Mouse (Mus musculus) C2C12 (cell line): ENCODE measurements around the gene Rpl29. TPM values are rescaled to one million over a fixed set of nuclear protein-coding genes. Genes with fewer than 3 reads are reported as not detected.

Source experiments
- H3K27me3 ChIP-seq: one replicate; pipeline ENCODE4 v1.6.1; 2011; ENCODE audit not compliant: control insufficient read depth, insufficient read depth, insufficient read length
- H3K36me3 ChIP-seq: one replicate; pipeline ENCODE4 v1.6.1; 2011; ENCODE audit not compliant: control insufficient read depth, insufficient read depth
- H3K4me3 ChIP-seq: one replicate; pipeline ENCODE4 v1.5.1; 2011; ENCODE audit warnings: mild to moderate bottlenecking, control low read depth; ENCODE audit not compliant: poor library complexity, insufficient read depth, severe bottlenecking
- H3K79me2 ChIP-seq: one replicate; pipeline ENCODE4 v1.6.1; 2011; ENCODE audit not compliant: control insufficient read depth, insufficient read depth
- H3K79me3 ChIP-seq: one replicate; pipeline ENCODE4 v1.6.1; 2011; ENCODE audit warnings: low read depth, control low read depth
- H3ac ChIP-seq: one replicate; pipeline ENCODE3; 2011; ENCODE audit warnings: low read depth; ENCODE audit not compliant: control insufficient read depth, insufficient read length
- CEBPB ChIP-seq: IDR thresholded peaks from one replicate; pipeline ENCODE4 v1.6.1; 2011; ENCODE audit warnings: low read depth, mild to moderate bottlenecking, control low read depth, moderate library complexity
- CTCF ChIP-seq: IDR thresholded peaks from one replicate; pipeline ENCODE4 v1.5.1; 2011; ENCODE audit not compliant: control insufficient read depth, insufficient read depth, insufficient read length
- FOSL1 ChIP-seq: IDR thresholded peaks from one replicate; pipeline ENCODE4 v1.8.0; 2011; ENCODE audit warnings: mild to moderate bottlenecking, low read length; ENCODE audit not compliant: poor library complexity, insufficient read depth, severe bottlenecking
- MAX ChIP-seq: IDR thresholded peaks from one replicate; pipeline ENCODE4 v1.6.1; 2011; ENCODE audit warnings: mild to moderate bottlenecking, control low read depth
- MYOD1 ChIP-seq: IDR thresholded peaks from one replicate; pipeline ENCODE4 v1.6.1; 2011; ENCODE audit warnings: low read depth; ENCODE audit not compliant: control insufficient read depth, insufficient read length
- MYOG ChIP-seq: IDR thresholded peaks from one replicate; pipeline ENCODE4 v1.6.1; 2011; ENCODE audit not compliant: control insufficient read depth, insufficient read length; ENCODE audit errors: extremely low read depth
- USF1 ChIP-seq: IDR thresholded peaks from one replicate; pipeline ENCODE4 v1.6.1; 2011; ENCODE audit warnings: low read depth, mild to moderate bottlenecking, control low read depth, moderate library complexity
- polyA plus RNA-seq: library from polyadenylated mRNA; unstranded; fragments of >200 nt; fragmentation: generic; extraction: Trizol; gene quantifications from one replicate; pipeline ENCODE4 v1.2.1, GENCODE M21; 2012; ENCODE audit warnings: missing spikeins

The Rpl29 gene
- polyA plus RNA-seq, 1 experiment, result 72.9 TPM

DNA sequence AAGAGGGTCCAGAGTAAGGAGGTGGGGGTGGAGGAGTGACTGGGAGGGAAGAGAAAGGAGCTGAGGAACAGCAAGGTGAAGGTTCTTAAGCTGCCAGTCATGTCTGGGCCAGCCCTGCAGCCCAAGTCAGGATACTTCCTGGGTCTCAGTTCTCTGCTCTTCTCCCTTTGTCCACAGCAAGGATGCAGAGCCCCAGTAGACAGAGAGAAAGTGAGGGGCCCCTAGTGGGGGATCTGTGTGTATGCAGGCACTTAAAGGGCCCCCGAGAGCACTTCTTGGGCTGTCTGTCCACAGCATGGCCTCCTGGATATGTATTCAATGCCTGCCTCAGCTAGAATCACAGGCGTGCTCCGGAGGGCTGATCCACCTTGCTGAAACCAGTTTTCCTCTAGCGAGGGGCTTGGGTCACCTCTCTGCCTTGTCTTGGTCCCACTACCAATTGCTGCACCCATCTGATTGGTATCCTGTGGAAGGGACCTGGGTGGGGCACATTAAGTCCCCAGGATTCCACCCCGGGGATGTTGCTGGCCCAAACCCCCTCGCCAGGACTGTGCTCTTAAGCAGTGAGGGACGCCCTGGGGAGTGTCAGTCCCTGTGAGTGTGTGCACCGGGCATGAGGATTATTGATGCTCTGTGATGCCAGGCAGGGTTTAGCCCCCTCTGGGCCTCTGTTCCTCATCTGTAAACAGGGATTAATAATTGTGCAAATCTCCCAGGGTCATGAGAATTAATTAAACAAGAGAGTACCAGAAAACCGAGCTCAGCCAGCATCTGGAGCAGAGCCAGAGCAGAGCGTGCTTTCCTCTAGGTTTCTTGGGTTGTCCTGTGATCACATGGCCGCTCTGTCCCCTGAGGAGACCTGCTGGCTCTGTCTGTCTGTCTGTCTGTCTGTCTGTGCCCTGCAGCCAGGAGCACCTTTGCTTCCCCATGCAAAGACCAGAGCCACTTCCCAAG lies 34.3 kb upstream of the Rpl29 start:
- Histone ChIP-seq H3K27me3 (no peaks in the 10 kb centered on the region), H3K79me3 (no peaks in the 10 kb centered on the region)

DNA sequence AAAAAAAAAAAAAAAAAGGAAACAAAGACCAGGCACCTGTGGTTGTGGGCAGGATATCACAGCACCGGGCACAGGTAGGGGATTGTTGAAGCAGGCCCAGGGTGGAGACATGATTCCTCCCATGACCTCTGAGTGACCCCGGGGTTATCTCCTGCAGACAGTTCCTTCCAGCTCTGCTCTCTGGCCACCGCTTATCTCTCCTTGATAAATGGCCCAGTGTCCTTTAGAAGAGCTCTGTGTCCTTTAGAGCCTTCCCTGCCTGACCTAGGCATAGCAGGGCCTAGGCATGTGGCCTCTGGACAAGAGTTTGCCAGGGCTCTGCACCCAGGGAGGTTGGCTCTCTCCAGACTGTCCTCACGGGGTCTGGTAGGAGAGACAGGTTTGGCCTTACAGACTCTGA lies 31.5 kb upstream of the Rpl29 start:
- no peaks in the 10 kb centered on the region for H3K27me3 ChIP-seq
- H3K79me2 ChIP-seq, result no peaks in the 10 kb centered on the region
- H3K4me3 ChIP-seq, result no peak overlapping the region
- no peak overlapping the region for H3ac ChIP-seq
- no peak for TF ChIP-seq CTCF
- no peaks in the 10 kb centered on the region for H3K79me3 ChIP-seq
- H3K36me3 ChIP-seq, result no peaks in the 10 kb centered on the region

More for the DNA sequence above, 34.3 kb upstream of the Rpl29 start:
- Histone ChIP-seq H3K4me3 (no peak overlapping the region), H3K36me3 (no peaks in the 10 kb centered on the region), H3ac (no peak overlapping the region), H3K79me2 (no peaks in the 10 kb centered on the region)
- TF ChIP-seq CTCF, result no peak
- no peak for TF ChIP-seq MYOG
- TF ChIP-seq MYOD1, result no peak
- TF ChIP-seq USF1, result no peak
- TF ChIP-seq FOSL1, result no peak
- TF ChIP-seq MAX, result no peak
- no peak for TF ChIP-seq CEBPB

DNA sequence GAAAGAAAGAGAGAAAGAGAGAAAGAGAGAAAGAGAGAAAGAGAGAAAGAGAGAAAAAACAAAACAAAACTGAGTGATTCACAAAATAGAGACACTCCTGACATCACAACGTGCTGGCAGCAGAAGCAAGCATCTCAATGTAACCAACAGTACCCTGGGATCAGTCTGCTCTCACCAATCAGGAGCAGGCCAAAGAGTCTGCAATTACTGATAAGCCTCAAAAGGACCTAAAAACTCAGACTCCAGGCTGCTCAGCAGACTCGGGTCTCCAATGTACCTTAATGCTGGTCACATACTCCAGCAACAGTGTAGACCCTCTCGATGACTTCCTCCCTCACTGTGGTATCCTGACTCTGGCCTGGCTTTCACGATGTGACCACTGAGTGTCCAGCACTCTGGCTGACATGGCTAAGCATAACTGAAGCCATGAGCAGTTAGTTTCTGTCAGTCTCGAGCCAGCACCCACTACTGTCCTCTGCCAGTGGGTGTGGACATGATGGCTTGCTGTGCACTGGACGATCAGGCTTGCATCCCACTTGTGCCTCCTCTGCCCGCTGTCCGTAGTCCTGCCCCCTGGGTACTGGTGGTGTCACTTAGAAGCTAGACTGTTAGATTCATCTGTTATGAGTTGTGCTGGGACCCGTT lies 30.5 kb upstream of the Rpl29 start:
- Histone ChIP-seq H3K79me2 (no peaks in the 10 kb centered on the region), H3K27me3 (no peaks in the 10 kb centered on the region), H3ac (no peak overlapping the region), H3K4me3 (no peak overlapping the region), H3K36me3 (no peaks in the 10 kb centered on the region), H3K79me3 (no peaks in the 10 kb centered on the region)
- TF ChIP-seq MYOD1, result no peak
- TF ChIP-seq MAX, result no peak
- TF ChIP-seq CTCF, result no peak
- TF ChIP-seq CEBPB, result no peak
- no peak for TF ChIP-seq MYOG
- no peak for TF ChIP-seq USF1
- TF ChIP-seq FOSL1, result no peak

DNA sequence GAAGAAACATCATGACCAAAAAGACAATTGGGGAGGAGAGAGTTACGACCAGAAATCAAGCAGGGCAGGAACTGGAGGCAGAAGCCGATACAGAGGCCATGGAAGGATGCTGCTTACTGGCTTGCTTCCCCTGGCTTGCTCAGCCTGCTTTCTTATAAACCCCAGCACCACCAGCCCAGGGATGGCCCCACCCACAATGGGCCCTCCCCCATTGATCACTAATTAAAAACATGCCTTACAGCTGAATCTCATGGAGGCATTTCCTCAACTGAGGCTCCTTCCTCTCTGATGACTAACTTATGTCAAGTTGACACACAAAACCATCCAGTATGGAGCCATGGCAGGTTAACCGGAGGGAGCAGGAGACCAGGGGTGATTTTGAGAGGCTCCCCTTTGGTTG lies 29.4 kb upstream of the Rpl29 start:
- no peak overlapping the region for H3ac ChIP-seq
- no peaks in the 10 kb centered on the region for H3K36me3 ChIP-seq
- TF ChIP-seq MYOG, result no peak
- TF ChIP-seq FOSL1, result no peak
- TF ChIP-seq CEBPB, result no peak
- TF ChIP-seq MAX, result no peak
- TF ChIP-seq USF1, result no peak

DNA sequence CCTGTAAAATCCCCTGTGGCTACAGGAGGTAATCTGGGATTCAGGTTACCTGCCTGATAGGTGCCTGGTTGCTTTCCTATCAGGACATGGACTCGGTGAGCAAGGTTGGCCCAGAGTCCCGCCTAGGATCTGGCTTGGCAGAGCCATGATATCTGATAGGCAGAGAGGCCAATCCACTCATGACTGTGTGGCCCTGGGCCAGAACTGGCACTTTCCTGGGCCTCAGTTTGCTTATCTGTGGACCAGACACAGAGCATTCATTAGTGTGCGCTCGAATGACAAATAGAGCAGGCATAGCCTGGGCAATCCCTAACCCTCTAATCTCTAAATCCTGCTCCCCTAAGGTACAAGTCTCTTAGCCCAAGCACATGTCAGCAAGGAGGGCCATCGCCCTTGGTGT lies 27.1 kb upstream of the Rpl29 start:
- no peak overlapping the region for H3ac ChIP-seq
- TF ChIP-seq CEBPB (no peak), MYOD1 (no peak), MAX (no peak), USF1 (no peak), CTCF (no peak), MYOG (no peak), FOSL1 (no peak)
- no peaks in the 10 kb centered on the region for H3K36me3 ChIP-seq
- no peak overlapping the region for H3K4me3 ChIP-seq
- H3K79me3 ChIP-seq, result no peaks in the 10 kb centered on the region
- no peaks in the 10 kb centered on the region for H3K27me3 ChIP-seq
- H3K79me2 ChIP-seq, result no peaks in the 10 kb centered on the region

More for the DNA sequence above, 29.4 kb upstream of the Rpl29 start:
- no peaks in the 10 kb centered on the region for H3K79me3 ChIP-seq
- H3K27me3 ChIP-seq, result no peaks in the 10 kb centered on the region
- H3K4me3 ChIP-seq, result no peak overlapping the region
- no peaks in the 10 kb centered on the region for H3K79me2 ChIP-seq
